Mouse (Mus musculus): ENCODE data around the gene Lhfpl2.

Gene Lhfpl2

DNA sequence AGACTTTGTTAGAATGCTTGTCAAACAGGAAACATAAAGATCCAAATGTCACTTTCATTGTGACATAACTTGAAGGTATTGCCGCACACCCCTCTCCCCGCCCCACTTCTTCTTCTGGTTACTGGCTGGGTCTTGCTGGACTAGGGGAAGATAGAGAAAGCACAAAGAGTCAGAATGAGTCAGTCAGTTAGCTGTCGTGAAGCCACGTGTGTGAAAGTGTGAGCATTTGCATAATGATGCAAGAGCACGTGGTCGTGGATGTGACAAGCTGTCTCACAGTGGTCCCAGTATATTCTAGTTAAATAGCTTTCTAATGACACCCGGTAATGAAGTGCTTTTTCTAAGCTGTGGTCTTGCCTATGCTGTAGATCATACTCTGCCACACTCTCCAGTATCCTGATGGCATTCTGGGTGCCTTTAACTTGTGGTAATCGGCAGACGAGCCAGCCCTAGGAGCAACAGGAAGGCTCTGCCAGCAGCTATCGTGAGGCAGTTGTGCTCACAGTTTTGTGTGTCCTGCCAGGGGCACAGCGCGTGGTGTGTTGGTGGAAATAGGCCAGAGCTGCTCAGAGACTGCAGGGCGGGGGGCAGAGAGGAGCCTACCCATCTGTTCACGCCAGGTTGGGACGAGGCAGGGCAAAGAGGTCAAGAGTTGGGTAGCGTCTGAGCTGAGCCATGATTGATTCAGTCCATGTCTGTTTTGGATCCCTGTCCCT, 40.9 kb downstream of the Lhfpl2 start:
- DNase-seq (ENCODE audit: low spot score): no peak

DNA sequence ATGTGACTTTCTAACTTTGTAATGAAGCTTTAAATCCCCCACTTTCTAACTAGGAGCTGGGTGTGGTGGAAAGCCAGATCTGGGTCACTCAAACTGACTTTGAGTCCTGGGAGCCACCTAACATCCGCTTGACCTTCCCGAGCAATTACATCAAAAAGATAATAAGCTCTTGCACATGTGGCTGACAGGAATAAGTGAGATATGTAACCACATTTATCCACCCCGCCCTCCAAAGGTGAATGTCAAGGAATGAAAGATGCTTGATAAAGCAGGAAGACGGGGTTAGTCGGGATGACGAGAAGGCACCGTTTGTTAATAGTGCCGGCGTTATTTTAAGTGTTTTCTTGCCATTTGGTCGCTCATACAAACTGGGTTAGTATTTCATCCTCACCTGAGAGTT, 41.5 kb downstream of the Lhfpl2 start:
- no peak for DNase-seq (ENCODE audit: low spot score)

DNA sequence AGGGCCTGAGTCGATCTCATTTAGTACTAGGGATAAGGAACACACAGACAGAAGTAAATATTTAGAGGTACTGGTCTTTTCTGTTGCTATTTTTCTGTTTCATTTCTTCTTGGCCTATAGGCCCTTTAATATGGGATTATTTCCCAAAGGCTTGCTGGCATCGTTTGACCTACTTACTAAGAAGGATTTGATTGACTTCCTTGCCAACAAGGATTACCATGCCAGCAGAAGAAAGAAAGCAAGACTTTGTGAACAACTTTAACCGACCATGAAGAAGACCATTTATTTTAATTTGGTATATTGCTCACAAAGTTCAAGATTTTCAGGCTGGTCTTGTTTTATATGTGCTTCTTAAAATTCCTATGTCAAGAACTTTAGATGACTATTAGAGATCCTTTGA, 42.8 kb downstream of the Lhfpl2 start:
- DNase-seq (ENCODE audit: low spot score): no peak

DNA sequence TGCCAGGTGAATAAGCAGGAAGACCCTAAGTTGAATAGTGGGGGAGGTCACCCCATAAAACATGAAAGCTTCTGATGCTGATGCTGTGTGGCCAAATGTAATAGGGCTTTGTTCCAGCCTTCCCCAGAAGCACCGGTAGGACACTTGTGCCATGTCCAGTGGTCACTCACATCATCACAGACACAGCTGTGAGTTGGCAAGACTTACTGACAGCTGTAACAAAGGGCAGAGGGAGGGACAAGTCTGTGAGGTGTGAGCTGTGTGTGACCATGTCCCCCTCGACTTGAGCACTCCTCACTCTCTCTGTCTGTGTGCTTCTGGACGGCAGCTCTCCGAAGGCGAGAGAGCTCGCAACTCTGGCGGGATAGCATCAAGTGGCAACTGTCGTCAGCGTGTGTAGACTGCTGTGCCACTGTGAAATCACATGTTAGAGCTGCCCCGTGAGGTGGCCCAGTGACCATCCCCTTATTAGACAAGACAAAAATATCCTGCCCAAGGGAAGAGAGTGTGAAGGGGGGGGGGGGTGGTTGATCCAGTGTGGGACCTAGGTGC, 43.5 kb downstream of the Lhfpl2 start:
- DNase-seq (ENCODE audit: low spot score): no peak

DNA sequence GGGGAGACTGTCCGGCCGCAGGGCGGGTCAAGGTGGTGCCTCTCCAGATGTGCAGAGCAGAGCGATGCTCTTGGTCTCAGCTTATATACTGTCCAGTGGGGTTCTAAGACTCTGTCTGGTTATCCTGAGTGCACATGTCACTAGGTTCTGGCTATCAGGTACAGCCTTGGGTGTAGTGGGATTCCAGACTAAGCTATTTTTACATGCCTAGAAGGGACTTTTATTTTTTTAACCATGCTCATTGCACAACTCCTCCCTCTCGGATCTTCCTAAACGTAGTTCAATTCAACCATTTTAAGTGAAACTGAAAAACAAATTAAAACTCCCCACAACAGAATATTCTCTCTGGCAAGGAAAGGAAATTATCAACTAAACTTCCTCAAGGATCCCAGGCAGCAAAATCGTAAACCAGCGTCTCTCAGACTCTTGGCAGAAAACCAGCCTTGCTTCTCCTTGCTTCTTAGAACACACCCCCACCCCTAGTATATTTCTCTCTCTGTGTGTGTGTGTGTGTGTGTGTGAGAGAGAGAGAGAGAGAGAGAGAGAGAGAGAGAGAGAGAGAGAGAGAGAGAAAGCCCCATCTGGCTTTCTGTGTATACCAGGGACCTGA, 47.4 kb downstream of the Lhfpl2 start:
- DNase-seq (ENCODE audit: low spot score): no peak

DNA sequence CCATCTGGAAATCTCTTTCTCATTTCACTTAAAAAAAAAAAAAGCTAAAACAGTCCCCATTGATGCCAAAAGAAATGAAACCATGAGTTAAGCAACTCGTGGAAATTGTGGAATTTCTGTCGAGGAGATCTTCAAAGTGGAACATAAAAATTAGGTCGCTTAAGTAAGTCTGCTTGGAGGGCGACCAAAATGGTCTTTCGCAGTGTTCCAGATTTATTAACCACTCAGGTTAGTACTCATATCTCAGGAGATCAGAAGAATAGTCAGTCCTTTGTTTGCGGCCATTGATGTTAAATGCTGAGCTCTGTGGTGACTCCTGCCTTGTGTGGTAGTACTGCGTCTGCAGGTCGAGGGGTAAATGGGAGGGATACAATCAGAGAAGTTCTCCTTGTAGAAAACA, 48.8 kb downstream of the Lhfpl2 start:
- no peak for DNase-seq (ENCODE audit: low spot score)

DNA sequence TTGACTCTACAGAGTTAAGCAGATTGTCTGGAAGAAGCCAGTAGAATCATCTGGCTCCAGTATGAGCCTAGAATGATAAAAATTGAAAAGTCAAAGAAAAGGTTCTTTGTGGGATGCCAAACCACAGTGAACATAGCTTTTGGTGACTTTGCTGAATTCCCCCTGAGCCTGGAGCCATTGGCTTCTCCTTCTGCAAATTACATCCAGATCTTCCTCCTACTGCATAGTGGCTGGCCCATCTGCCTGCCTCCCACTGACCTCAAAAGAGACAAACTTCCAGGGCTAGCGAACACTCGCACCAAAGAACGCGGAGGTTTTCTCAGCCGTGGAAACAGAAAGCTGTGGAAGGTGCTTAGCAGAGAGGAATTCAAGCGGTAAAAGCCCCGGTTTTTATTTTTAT, 49.4 kb downstream of the Lhfpl2 start:
- DNase-seq (ENCODE audit: low spot score): no peak

DNA sequence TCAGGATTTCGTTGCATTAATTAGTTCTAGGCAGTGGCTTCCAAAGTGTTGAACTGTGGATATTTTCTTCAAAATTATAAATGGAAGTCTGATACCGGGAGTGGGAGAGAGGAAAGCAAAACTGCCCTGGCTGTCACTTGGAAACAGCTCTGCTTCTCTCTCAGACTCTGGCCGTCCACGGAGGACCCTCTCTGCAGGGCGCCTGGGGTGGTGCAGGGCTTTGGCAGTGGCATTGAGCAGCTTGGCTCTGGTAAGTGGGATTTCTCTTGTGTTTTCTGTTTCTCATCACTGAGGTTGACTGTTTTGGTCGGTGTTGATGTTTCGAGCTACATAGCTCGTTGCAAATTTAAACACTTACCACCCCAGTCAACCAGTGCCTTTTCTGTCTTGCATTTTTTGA, 53.0 kb downstream of the Lhfpl2 start:
- DNase-seq (ENCODE audit: low spot score): no peak

DNA sequence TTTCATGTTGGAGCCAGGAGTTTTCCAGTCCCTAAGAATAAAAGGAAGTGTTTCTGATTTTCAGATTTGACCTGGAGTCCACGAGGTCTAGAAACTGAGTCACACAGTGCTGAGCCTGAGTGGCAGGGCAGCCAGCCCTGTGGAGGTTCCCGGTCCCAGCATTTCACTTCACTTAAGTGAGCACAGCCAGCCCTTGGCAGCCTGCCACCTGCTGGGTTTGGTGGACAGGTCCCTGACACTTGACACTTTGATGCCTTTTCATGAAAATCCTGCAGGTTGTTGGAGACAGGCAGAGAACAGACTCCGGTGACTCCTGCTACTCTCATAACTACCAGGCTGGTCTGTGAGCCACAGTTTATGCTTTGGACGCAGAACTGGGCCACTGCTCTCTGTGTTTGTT, 57.9 kb downstream of the Lhfpl2 start:
- DNase-seq (ENCODE audit: low spot score): no peak

DNA sequence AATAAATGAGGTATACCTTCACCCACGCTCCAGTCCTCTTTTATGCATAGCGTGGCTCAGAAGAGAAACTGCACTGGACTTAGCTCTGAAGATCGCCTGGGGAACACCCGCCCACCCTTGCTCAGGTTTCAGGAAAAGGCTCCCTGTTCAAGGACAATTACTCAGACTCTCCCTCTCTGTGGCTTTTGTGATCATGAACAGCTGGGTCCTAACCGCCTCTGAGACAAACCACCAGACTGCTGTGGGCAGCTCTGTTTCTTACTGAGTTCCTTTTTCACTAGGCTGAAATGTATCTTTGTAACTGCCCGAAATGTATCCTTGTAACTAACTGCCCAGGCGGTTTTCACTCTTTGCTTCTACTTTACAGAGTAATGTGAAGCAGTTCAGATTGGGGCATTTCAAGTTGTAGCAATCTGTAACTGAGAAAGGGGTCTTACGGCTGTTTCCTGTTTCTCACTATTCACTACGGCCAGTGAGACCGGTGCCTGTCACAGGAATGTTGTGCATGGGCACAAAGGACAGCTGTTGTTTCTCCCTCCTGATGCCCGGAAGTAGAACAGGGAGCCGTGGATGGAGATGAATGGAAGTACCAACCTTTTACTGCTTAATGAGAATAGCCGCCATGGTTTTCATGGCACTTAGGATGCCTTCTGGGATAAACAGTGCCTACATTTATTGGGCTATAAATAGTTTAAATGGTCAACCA, 59.3 kb downstream of the Lhfpl2 start:
- no peak for DNase-seq (ENCODE audit: low spot score)

DNA sequence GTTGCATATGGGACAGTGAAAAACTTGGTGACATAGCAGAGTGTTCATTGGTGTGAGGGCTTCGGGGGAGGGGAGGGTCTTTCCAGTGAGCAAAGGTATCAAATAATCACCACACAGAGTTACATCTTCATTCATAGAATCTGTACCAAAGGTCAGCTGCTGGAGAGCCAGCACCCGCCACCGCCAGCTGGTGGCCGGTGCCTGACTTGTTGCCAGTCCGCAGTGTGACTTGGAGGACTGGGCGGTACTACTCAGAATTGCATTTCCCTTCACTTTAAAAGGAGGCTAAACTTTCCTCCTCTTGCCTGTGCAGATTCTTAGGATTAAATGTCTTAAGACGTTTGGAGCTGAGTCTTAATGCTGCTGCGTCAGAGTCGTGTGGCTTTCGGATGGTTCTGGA, 59.9 kb downstream of the Lhfpl2 start:
- no peak for DNase-seq (ENCODE audit: low spot score)

DNA sequence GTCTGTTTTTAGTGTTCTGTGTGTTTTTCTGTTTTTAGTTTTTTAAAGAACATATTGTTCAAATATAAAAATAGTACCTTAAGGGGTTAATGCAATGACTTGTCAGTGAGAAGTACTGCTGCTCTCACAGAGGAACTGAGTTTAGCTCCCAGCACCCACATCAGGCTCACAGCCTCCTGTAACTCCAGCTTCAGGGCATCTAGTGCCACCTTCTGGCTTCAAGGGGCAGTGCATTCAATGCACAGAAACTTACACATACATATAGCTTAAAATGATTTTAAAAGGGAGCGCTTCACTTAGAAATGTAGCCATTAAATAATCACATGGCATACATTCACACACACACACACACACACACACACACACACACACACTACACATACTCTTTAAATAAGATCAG, 60.5 kb downstream of the Lhfpl2 start:
- no peak for DNase-seq (ENCODE audit: low spot score)

DNA sequence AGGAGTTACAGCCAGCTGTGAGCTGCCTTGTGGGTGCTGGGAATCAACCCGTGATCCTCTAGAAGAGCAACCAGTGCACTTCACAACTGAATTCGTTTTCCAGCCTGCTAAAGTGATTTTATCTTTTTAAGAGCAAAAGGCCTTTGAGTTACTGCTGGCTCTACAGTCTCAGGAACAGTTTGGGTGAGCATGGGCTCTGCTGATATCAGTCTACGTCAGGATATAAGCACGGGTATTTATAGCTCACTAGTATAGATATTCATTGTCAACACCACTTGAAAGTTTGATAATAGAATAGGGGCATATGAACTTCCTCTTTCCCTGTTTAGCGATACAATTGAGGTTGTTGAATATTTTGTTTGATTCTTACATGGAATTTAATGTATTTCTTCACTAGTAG, 61.7 kb downstream of the Lhfpl2 start:
- no peak for DNase-seq (ENCODE audit: low spot score)

DNA sequence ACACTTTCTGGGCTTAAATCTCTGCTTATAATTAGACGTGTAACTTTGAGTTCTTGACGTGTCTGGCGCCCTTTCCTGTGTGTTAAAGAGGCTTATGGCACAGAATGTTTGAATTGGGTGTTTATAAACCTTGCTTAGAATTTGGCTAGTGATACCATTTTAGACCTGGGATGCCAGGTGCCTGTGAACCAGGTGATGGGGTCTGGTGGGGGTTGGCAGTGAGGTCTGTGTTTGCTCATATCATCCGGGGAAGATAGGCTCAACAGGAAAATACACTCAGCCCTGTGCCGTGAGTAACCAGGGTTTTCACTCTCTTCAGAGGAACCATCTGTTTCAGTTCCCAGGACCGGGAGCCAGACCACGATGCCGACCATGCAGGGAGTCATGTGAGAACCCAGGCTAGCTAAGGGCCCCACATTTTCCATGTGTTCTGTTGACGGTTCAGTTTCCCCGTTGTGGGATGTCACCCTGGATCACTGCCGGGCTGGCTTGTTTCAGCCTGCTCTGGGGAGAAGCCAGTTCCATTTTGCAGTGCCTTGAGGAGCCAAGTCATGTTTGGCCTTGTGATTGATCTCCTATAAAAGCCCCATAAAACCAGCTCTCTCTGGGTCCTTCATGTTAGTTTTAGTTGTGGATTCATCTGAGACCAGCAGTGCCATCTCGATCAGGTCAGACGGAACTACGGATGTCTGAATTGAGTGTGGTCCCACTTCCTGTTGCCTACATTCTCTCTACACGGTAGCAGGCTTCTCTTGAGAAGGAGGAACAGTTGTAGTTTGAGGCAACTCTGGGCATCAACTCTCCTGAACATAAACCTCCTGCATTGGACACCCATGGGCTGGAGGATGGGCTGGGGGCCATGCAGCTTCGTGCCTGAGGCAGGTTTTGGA, 65.4 kb downstream of the Lhfpl2 start:
- DNase-seq (ENCODE audit: low spot score): no peak

DNA sequence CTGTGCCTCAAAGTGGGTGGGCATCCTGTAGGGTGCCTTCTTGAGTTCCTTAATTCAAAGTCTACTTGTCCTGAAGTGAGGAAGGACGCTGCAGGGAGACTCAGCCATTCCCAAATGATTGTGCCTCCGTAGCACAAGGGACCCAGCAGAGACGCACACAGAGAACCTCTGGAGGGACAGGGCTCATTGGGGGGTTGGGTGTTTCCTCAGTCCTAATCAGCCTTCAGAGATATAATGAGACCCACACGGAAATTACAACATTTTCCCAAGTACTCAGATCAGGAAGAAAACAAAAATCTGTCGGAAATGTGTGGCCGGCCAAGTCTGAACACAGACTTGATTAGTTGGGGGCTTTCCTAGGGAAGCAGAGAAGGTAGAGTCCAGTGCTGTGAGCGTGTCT, 72.8 kb downstream of the Lhfpl2 start:
- no peak for DNase-seq (ENCODE audit: low spot score)

DNA sequence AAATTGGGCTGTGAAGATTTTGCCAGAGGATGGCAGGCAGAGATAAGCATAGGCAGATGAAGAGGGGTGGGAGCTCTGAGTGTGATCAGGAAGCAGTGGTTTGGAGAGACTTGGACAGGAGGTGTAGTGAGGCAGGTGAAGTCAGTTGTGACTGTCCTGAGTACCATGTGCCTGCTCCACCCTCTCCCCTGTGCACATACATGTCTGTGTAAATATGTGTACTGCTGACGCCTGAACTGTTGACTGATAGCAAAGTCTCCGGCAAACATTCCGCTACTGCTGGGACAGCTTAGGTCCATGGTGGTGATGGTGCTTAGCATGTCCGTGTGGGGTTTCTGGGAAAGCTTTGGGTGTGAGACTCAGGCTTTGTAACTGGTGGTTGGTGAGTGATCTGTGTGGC, 73.5 kb downstream of the Lhfpl2 start:
- DNase-seq (ENCODE audit: low spot score): no peak

DNA sequence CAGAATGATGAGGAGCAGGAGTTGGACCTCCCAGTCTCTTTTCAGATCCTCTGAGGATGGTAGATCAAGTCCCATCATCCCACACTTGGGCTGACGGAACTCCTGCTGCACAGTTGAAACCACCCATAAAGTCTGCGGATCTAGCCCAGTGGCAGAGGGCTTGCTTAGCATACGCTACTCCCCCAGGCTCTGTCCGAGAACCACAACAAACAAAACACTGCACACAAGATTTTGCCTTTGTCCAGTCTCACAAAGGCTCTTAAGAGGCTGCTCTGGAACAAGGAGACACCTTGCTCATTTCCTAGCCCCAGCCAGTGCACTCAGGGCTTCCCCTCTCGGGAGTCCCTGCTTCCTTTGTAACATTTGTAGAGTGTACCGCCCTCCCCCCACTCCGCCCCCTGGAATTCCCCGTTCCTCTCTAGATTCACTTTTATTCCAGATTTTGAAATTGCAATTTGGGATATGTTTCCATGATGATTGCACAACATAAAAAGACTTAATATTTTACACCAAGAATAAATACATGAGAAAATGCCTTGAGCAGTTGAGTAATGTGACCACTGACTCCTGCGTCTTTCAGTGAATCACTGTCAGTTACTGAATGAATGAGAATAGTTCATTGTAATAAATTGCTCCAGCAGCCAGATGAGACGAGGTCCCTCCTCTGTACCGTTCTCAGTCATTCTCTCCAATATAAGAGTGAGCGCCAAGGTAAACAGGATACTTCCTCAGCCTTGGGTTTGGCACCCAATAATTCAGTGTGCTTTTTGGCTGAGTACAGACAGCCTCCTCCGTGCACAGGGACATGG, 74.8 kb downstream of the Lhfpl2 start:
- no peak for DNase-seq (ENCODE audit: low spot score)

DNA sequence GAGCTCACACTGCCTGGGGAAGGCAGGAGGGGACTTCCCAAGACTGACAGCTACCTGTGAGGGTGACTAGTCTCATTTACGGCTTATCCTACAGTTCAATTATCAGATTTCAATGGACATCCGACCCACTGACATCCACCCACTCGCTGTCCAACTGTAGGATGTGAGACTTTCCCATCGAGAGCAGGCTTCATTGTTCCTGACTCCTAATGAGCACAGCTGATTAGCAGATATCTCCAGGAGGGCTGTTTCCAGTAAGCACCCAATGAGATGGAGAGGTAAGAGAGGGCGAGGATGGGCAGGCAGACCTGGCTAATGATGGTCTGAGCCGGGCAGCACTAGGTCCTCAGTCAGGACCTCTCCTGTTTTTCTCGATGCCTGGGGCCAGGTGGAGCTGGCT, 77.0 kb downstream of the Lhfpl2 start:
- DNase-seq (ENCODE audit: low spot score): no peak

DNA sequence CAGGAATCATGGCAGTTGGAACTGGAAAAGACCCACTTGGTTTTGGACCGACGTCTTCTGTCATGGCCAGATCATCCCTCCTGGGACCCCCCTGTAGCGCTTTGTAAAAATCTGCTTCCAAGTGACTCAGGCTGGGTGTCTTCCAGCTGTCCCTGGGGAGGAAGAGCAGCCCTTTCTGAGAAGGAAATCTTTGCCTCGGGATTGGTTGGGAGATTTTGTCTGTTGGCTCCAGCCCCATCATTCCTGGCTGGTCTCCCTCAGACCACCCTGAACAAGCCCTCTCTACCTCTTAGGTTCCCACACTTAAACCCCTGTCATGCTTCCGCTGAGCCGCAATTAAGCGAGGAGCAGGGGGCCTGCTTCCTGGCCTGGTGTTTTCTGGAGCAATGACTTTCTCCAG, 77.6 kb downstream of the Lhfpl2 start:
- DNase-seq (ENCODE audit: low spot score): no peak

DNA sequence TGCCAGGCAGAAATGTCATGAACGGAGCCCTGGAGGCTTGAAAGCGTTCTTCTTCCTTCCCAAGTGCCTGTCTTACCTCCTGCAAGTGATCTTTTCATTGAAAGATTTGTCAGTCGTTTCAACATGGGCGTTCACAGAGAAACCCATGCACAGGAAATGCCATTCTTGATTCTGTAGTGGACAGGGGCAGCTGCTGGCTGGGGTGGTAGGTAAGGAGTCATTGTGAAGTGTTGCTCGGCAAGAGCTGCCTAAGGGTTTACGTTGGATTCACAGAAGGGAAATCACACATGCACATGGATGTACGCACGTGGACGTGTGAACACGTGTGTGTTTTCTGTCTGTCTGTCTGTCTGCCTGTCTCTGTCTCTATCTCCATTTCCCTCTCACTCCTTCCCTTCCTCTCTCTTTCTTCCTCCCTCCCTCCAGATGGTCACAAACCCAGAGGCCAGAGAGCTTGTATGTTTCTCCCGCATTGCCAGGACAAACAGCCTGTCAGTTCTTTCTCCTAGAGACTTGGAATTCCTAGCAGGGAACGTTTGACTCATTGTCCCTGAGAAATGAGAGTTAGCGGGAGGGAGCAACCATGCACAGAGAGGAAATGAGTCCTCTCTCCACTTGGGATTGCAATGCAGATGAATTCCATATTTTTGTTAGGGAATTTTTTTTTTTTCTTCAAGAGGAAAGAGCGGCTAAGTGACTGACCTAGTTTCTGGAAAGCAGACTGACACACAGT, 82.3 kb downstream of the Lhfpl2 start:
- no peak for DNase-seq (ENCODE audit: low spot score)

DNA sequence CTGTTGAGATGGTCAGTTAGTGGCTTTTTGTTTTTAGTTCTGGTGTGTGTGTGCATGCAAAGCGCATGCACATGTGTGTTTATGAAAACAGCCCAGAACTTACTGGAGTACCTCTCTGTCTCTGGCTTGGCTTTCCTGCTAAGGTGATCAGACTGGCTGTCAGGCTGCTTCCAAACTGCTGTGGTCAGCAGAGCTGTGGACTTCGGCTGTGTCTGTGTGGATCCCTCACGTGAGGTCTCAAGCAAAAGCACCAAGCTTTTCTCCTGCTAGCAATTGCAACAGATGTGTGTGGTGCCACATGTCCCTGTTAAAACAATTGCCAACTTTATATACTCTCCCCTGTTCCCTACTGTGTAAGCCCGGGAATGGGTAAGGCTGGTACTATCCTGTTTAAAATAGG, 82.8 kb downstream of the Lhfpl2 start:
- no peak for DNase-seq (ENCODE audit: low spot score)
